Mouse (Mus musculus): ENCODE results near the gene Esrrb. TPM values are rescaled to one million over a fixed set of nuclear protein-coding genes. Genes with fewer than 3 reads are reported as not detected.

The Esrrb gene
- total RNA-seq, 1 experiment = 120 TPM

DNA sequence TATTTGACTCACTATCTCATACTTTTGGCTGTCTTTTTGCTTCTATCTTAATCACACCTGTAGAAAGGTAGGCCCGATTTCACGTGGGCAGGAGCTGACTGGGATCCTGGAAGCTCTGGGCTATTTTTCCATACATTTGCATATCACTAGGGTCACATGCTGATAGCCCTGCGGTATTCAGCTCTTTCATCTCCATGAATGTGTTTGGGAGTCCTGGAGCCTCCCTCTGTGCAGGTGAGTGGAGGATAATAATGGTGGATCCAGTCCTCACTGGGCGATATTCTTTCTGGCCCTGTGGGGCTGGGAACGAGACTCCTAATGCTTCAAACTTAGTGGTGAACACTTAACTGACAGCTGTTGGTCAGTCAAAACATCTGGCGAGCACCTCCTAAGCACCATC, 110.0 kb downstream of the Esrrb start:
- Histone ChIP-seq H3K9ac (ENCODE audit: insufficient read depth, low read depth, low read length, poor library complexity, severe bottlenecking) (peak overlapping the region; percentile 80), H3K4me1 (ENCODE audit: control insufficient read depth in 2 of 2, insufficient read depth in 2 of 2, low read length in 2 of 2, poor library complexity in 1 of 2) (peaks cover 4 to 17% of the 10 kb centered on the region in 2 experiments; a peak in 3 of 4 replicates)
- DNase-seq (ENCODE audit: low read depth, low spot score) = peak; percentile 76

DNA sequence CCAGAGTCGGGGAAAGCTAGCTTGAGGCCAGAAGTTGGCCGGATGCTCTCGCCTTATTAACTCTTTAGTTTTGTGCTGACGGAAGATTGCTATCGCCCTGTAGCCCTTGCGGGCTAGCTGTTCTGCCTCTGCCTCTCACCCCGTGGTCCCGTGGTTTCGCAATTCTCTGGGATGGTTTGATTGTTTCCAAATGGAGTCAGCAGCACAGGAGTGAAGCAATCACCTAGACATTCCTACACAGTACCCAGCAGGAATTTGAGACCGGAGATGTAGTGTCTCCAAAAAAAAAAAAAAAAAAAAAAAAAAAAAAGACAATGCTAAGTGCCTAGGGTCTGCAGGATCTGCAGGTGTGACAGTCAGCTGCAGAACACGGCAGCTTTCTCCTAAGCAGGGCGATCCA, 112.7 kb downstream of the Esrrb start:
- Histone ChIP-seq H3K4me1 (ENCODE audit: control insufficient read depth in 2 of 2, insufficient read depth in 2 of 2, low read length in 2 of 2, poor library complexity in 1 of 2) (peaks cover 2 to 21% of the 10 kb centered on the region in 2 experiments; a peak in 3 of 4 replicates), H3K4me3 (ENCODE audit: insufficient read depth in 1 of 2, low read depth in 1 of 2, low read length in 2 of 2, poor library complexity in 1 of 2, severe bottlenecking in 1 of 2) (peak overlapping the region; percentile 80), H3K27ac (ENCODE audit: insufficient read depth, low read depth, low read length, poor library complexity, severe bottlenecking) (peak overlapping the region; percentile 56), H3K36me3 (ENCODE audit: control insufficient read depth, insufficient read depth, low read length, poor library complexity, severe bottlenecking) (peaks cover 39% of the 10 kb centered on the region), H3K9me3 (ENCODE audit: control insufficient read depth, insufficient read depth, low read depth, low read length) (no peaks in the 10 kb centered on the region), H3K9ac (ENCODE audit: insufficient read depth, low read depth, low read length, poor library complexity, severe bottlenecking) (peak overlapping the region; percentile 74)
- no peak for TF ChIP-seq MAFK (IDR thresholded peaks at IDR 0.05; ENCODE audit: insufficient read depth, low read depth, low read length)
- peak; percentile 96 for TF ChIP-seq ZNF384 (IDR thresholded peaks at IDR 0.05; ENCODE audit: low read depth, low read length)
- TF ChIP-seq CHD2 (IDR thresholded peaks at IDR 0.05; ENCODE audit: low read depth, low read length) = no peak
- in situ Hi-C loops (cut with MboI; ENCODE audit: low sequenced_read_pairs in 2 of 2, unreplicated experiment in 2 of 2) = no loop called here
- DNase-seq (ENCODE audit: low read depth, low spot score) = no peak

More for the DNA sequence above, 110.0 kb downstream of the Esrrb start:
- in situ Hi-C loops (cut with MboI; ENCODE audit: low sequenced_read_pairs in 2 of 2, unreplicated experiment in 2 of 2) = no loop called here
- Histone ChIP-seq H3K36me3 (ENCODE audit: control insufficient read depth, insufficient read depth, low read length, poor library complexity, severe bottlenecking) (peaks cover 21% of the 10 kb centered on the region), H3K9me3 (ENCODE audit: control insufficient read depth, insufficient read depth, low read depth, low read length) (no peaks in the 10 kb centered on the region), H3K4me3 (ENCODE audit: insufficient read depth in 1 of 2, low read depth in 1 of 2, low read length in 2 of 2, poor library complexity in 1 of 2, severe bottlenecking in 1 of 2) (peak overlapping the region; percentile 80), H3K27ac (ENCODE audit: insufficient read depth, low read depth, low read length, poor library complexity, severe bottlenecking) (peak overlapping the region; percentile 83)
- TF ChIP-seq ZNF384 (IDR thresholded peaks at IDR 0.05; ENCODE audit: low read depth, low read length) (no peak), ZC3H11A (IDR thresholded peaks at IDR 0.05; ENCODE audit: borderline replicate concordance, low read depth, low read length) (no peak), HCFC1 (IDR thresholded peaks at IDR 0.05; ENCODE audit: borderline replicate concordance, insufficient read depth, low read length) (no peak), CHD2 (IDR thresholded peaks at IDR 0.05; ENCODE audit: low read depth, low read length) (0 out of 2 replicates have a peak, but pooled peaks have one; percentile 7), MAFK (IDR thresholded peaks at IDR 0.05; ENCODE audit: insufficient read depth, low read depth, low read length) (no peak)

- in situ Hi-C loops (cut with MboI; ENCODE audit: low sequenced_read_pairs in 2 of 2, unreplicated experiment in 2 of 2) = no loop called here
- H3K4me1 ChIP-seq (ENCODE audit: control insufficient read depth in 2 of 2, insufficient read depth in 2 of 2, low read length in 2 of 2, poor library complexity in 1 of 2) = peaks cover 11 to 21% of the 10 kb centered on the region in 2 experiments; a peak in 3 of 4 replicates
- H3K4me3 ChIP-seq (ENCODE audit: insufficient read depth in 1 of 2, low read depth in 1 of 2, low read length in 2 of 2, poor library complexity in 1 of 2, severe bottlenecking in 1 of 2) = peak overlapping the region; percentile 80; a peak in 3 of 4 replicates
- TF ChIP-seq ZC3H11A (IDR thresholded peaks at IDR 0.05; ENCODE audit: borderline replicate concordance, low read depth, low read length) = no peak
- TF ChIP-seq CHD2 (IDR thresholded peaks at IDR 0.05; ENCODE audit: low read depth, low read length) = no peak
- TF ChIP-seq HCFC1 (IDR thresholded peaks at IDR 0.05; ENCODE audit: borderline replicate concordance, insufficient read depth, low read length) = no peak
- no peak for TF ChIP-seq ZNF384 (IDR thresholded peaks at IDR 0.05; ENCODE audit: low read depth, low read length)
- no peak for TF ChIP-seq MAFK (IDR thresholded peaks at IDR 0.05; ENCODE audit: insufficient read depth, low read depth, low read length)
- peaks cover 45% of the 10 kb centered on the region for H3K36me3 ChIP-seq (ENCODE audit: control insufficient read depth, insufficient read depth, low read length, poor library complexity, severe bottlenecking)
- no peaks in the 10 kb centered on the region for H3K9me3 ChIP-seq (ENCODE audit: control insufficient read depth, insufficient read depth, low read depth, low read length)
- peak overlapping the region; percentile 39; the same call in 1 of the 2 replicates for H3K27ac ChIP-seq (ENCODE audit: insufficient read depth, low read depth, low read length, poor library complexity, severe bottlenecking)
- no peak for DNase-seq (ENCODE audit: low read depth, low spot score)
- H3K9ac ChIP-seq (ENCODE audit: insufficient read depth, low read depth, low read length, poor library complexity, severe bottlenecking) = 0 out of 2 replicates have a peak overlapping the region, but pooled peaks have one; percentile 14
These were observed 115.1 kb downstream of the Esrrb start for GRCm38 (mm10) chr12:86475994-86476393.

DNA sequence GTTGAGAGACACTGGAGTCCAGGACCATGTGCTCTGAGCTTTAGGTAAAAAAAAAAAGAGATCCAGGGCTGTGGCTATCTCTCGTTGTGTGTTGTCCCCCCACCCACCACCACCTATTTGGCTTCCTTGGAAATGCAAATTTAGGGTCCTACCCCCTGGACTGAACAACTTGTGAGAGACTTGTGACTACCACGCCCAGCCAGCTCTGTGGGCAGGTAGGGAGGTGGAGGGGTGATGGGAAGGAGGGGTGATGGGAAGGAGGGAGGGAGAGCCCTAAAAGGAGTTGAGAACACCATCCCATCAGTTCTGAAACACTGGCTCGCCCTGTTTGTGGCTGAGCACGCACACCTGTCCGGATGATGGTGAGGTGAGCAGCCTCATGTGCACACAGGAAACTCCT, 118.0 kb downstream of the Esrrb start:
- in situ Hi-C loops (cut with MboI; ENCODE audit: low sequenced_read_pairs in 2 of 2, unreplicated experiment in 2 of 2) = no loop called here
- no peak for DNase-seq (ENCODE audit: low read depth, low spot score)
- Histone ChIP-seq H3K4me3 (ENCODE audit: insufficient read depth in 1 of 2, low read depth in 1 of 2, low read length in 2 of 2, poor library complexity in 1 of 2, severe bottlenecking in 1 of 2) (peak overlapping the region; percentile 26 to 29), H3K9ac (ENCODE audit: insufficient read depth, low read depth, low read length, poor library complexity, severe bottlenecking) (no peak overlapping the region; the same call in 1 of the 2 replicates), H3K36me3 (ENCODE audit: control insufficient read depth, insufficient read depth, low read length, poor library complexity, severe bottlenecking) (peaks cover 50% of the 10 kb centered on the region), H3K9me3 (ENCODE audit: control insufficient read depth, insufficient read depth, low read depth, low read length) (no peaks in the 10 kb centered on the region), H3K4me1 (ENCODE audit: control insufficient read depth in 2 of 2, insufficient read depth in 2 of 2, low read length in 2 of 2, poor library complexity in 1 of 2) (peaks cover 18 to 36% of the 10 kb centered on the region in 2 experiments; a peak in 3 of 4 replicates), H3K27ac (ENCODE audit: insufficient read depth, low read depth, low read length, poor library complexity, severe bottlenecking) (peak overlapping the region; percentile 78; the same call in 1 of the 2 replicates)
- no peak for TF ChIP-seq ZC3H11A (IDR thresholded peaks at IDR 0.05; ENCODE audit: borderline replicate concordance, low read depth, low read length)
- TF ChIP-seq HCFC1 (IDR thresholded peaks at IDR 0.05; ENCODE audit: borderline replicate concordance, insufficient read depth, low read length) = no peak
- peak; percentile 89 for TF ChIP-seq ZNF384 (IDR thresholded peaks at IDR 0.05; ENCODE audit: low read depth, low read length)

Measured in ES-E14 (cell line).